Mouse (Mus musculus): Measurements from ENCODE around the gene Rasgrp3.

The Rasgrp3 gene

GRCm38 (mm10) chr17:75503031-75503430, 67.3 kb downstream of the Rasgrp3 start:
- peak; percentile 64 for DNase-seq (ENCODE audit: inconsistent ontology term)

GRCm38 (mm10) chr17:75505053-75505452, 69.4 kb downstream of the Rasgrp3 start:
- no peak for DNase-seq (ENCODE audit: inconsistent ontology term)

DNA sequence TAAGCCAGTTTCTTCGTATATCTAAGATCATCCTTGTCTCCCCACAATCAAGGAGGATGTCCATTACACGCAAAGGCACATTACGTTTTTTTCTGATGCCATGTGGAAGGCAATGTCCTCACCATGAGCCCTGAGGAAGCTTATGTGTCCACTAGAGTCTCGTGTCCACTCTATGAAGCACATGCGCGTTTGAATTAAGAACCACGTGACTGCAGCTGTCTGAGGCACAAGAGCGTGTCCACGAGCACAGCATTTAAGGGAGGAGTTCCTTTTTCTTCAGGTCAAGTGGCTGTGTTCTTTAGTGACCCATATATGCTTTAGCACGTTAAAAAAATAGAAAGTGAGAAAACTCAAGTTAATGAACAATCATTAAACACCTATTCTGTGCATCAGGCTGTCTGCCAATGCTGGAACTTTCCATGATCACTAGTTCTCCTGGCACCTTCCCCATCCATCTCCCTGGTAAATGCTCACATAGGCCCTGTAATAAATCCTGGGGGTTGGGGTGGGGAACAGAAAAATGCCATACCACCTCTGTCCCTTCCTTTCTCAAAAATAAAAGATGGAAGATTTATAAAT, 70.5 kb downstream of the Rasgrp3 start:
- DNase-seq (ENCODE audit: inconsistent ontology term) = no peak

DNA sequence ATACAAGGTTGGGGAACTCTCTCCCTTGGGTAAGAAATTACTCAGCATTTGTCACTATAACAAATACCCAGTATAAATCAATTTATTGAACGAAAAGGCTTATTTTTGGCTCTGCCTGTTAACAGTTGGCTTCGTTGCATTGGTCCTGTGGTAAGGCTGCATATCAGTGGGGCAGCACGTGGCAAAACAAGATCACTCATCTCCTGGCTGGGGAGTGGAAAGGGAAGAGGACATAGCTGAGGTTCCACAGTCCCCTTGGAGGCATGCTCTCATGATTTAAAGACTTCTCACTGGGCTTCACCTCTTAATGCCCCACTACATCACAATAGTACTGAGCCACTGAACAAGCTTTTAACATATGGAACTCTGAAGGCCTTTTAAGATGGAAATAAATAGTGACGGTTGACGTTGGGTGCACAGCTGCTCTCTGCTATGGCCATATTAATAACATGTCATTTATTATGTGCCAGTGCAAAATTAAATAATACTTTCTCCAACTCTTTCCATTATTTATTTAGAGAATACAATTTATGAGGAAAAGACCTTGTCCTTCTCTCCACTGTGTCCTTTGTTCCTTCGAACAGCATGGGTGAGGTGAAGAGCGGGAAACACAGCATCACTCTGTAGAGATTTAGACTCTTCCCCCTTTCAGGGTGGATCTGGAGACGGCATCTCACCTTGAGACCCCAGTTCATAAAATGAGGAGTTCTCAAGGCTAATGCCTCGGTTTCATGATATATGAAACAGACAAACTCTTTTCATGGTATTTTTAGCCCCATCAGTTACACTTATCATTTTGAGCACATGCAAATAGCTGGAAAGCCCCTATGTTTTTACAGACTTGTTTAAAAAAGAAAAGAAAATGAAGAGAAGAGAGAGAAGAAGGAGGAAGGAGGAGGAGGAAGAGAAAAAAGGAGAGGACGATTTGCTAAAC, 71.3 kb downstream of the Rasgrp3 start:
- DNase-seq (ENCODE audit: inconsistent ontology term) = no peak

DNA sequence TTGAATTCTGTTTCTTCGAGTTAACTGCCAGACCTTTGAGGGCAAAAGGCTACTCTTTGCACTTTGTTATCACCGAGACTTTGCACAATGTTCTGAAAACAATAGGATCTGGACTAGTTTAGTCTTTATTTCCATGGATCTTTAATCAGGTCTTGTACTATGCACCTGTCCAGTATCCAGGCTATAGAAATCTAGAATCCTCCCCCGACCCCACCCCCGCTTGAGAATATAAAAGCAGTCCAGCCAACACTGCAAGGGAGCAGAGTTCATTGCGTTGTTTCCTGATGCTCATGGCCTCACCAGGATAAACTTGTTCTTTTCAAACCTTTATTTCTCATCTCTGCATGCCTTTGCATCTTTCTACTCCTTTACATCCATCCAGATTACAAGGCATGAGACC, 73.6 kb downstream of the Rasgrp3 start:
- no peak for DNase-seq (ENCODE audit: inconsistent ontology term)

DNA sequence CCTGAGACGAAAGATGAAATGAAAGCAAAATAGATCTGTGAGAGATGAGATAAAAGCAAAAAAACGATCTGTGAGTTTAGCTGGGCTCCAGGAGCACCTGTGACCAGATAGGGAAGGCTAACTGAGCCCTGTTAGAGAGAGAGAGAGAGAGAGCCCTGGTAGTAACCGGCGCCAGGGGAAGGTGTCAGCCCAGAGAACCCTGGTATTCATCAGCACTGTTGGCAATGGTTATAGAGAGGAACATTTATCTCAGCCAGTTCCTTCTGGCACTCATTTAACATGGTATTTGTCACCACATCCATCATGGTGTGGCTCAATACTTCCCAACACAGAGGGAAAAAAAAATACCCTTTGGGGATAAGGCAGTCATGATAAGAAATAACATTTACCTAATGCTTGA, 80.9 kb downstream of the Rasgrp3 start:
- DNase-seq (ENCODE audit: inconsistent ontology term) = no peak

- no peak for DNase-seq (ENCODE audit: inconsistent ontology term)
These were observed 82.6 kb downstream of the Rasgrp3 start for GRCm38 (mm10) chr17:75518181-75518901.

DNA sequence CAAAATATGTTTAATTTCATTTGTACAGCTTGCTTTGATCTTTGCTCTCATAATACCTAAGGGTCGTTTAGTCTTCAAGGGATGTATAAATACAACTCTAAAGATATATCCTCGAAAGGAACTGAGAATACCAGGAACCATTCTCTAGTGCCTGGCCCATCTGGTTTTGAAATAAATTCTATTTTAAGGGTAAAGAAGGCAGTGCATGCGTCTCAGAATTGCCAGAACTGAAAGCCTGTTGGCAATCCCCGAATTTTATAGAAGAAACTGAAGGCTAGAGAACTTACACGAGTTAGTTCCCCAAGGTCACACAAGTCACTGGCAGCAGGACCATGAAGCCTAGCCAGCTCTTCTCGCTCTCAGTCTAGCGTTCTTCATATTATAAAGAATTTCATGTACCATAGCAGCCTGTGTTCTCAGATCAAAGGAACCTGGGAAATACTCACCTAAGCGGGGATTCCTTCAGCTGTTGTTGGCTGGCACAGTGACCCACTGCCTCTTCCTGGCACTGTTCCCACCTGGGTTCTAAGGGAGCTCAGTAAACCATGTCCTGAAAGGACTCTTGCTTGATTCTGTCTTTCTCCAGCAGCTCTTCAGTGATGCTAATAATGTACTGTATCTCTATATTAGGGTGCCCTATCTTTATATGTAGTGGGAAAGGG, 83.7 kb downstream of the Rasgrp3 start:
- no peak for DNase-seq (ENCODE audit: inconsistent ontology term)

GRCm38 (mm10) chr17:75521236-75521842, 85.6 kb downstream of the Rasgrp3 start:
- DNase-seq (ENCODE audit: inconsistent ontology term) = no peak

- DNase-seq (ENCODE audit: inconsistent ontology term) = no peak
These were observed 86.8 kb downstream of the Rasgrp3 start for GRCm38 (mm10) chr17:75522347-75523065.

DNA sequence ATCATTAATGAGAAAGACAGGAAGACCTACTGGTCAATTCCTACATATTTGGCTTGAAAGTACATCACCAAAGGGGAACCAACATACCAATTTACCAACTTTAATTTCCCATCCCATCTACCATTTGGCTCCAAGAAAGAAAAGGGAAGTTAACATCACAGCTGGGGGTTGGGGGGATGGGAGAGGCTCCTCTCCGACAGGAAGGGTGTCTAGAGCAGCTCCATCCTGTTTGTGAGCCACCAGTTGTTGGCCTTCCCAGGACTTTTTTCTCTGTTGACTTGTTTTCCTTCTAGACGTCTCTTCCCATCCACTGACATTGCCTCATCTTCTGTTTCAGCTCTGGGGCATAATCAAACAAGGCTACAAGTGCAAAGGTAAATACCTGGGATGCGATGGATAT, 88.1 kb downstream of the Rasgrp3 start:
- DNase-seq (ENCODE audit: inconsistent ontology term) = no peak

GRCm38 (mm10) chr17:75526411-75526810, 90.7 kb downstream of the Rasgrp3 start:
- DNase-seq (ENCODE audit: inconsistent ontology term) = no peak

DNA sequence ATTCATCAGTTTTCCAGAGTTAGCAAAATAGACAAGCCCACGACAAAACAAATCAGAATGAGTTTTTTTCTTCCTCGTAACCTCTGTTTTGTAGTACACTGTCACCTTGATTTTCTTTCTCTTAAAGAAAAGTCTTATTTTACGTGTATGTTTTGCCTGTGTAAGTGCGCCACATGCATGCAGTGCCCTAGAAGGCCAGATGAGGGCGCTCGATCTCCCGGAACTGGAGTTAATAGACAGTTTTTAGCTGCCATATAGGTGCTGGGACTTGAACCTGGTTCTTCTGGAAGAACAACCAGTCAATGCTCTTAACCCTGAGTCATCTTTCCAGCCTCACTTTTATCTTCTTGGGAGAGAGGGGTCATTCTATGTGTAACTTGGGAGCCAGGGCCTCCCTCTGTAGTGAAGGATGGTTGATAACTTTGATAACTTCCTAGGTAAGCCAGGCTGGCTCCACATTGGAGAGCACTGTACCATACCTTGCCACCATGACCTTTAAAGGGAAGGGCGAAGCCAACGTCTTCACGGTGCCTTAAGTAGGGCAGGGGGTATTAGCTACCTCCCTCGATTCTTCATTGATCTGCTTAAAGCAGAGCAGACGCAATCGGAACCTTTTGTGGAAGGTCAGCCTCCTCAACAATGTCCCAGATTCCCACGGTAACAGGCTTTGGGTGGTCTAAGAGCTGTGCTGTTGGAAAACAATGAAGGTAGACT, 93.7 kb downstream of the Rasgrp3 start:
- DNase-seq (ENCODE audit: inconsistent ontology term) = no peak

- DNase-seq (ENCODE audit: inconsistent ontology term) = no peak
These were observed 96.8 kb downstream of the Rasgrp3 start for GRCm38 (mm10) chr17:75532469-75532986.

- no peak for DNase-seq (ENCODE audit: inconsistent ontology term)
These were observed 98.8 kb downstream of the Rasgrp3 start for GRCm38 (mm10) chr17:75534314-75535020.

- DNase-seq (ENCODE audit: inconsistent ontology term) = no peak
These were observed 99.9 kb downstream of the Rasgrp3 start for GRCm38 (mm10) chr17:75535612-75536011.

GRCm38 (mm10) chr17:75536396-75537049, 100.8 kb downstream of the Rasgrp3 start:
- DNase-seq (ENCODE audit: inconsistent ontology term) = peak; percentile 39

DNA sequence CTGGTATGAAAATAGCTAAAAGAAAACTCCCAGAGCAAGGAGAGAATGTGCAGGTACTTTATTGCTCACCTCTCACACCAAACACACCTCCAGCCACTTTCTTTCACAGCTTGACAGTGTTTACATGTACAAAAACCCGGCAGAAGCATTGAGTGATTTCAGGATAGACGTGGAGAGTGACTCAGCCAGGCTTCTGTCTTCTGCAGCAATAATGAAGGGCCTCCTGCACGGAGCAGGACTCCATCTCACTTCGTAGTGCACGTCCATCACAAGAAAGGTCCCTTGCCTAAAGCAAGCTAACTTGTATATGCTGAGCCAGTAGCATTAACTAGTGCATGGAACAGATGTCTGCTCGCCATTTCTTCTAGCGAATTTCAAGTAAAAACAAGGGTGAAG, 101.4 kb downstream of the Rasgrp3 start:
- DNase-seq (ENCODE audit: inconsistent ontology term) = no peak

- no peak for DNase-seq (ENCODE audit: inconsistent ontology term)
These were observed 102.7 kb downstream of the Rasgrp3 start for GRCm38 (mm10) chr17:75538431-75538830.
